9 mouse cellular contexts compared by ENCODE assay signal in genomic region chr1:131260309-131260656, GRCm38 (mm10). TPM values are rescaled to one million over a fixed set of nuclear protein-coding genes. Genes with fewer than 3 reads are reported as not detected.
A peak's percentile ranks its signal among the peaks of the same experiment; 100 is the strongest.
DNase-seq lines count a peak whose midpoint lies in the region; ATAC-seq and TF ChIP-seq lines count a peak whose summit lies in the region.
"Had no signal": no experiment of that assay in that cellular context is flagged by ENCODE, and none has a peak within 500 bp of the region (broad histone marks: within the 10 kb centered on the region; RNA-seq: fewer than 3 reads in every experiment).

No protein-coding gene starts in this region.

- peaks cover 14% of the 10 kb centered on the region for H3K27me3 ChIP-seq in embryonic facial prominence, embryonic 10.5 days (replicated peaks; ENCODE audit: low read depth, poor library complexity, severe bottlenecking)
- no peaks in the 10 kb centered on the region for H3K27me3 ChIP-seq in hindbrain, embryonic 14.5 days (ENCODE audit: control insufficient read depth, insufficient read depth, low read length)
- no peaks in the 10 kb centered on the region for H3K27me3 ChIP-seq in limb, embryonic 14.5 days (ENCODE audit: control insufficient read depth, insufficient read depth, low read length)
- H3K27me3 ChIP-seq in neural tube, embryonic 14.5 days (ENCODE audit: control insufficient read depth, insufficient read depth, low read length): no peaks in the 10 kb centered on the region

- H3K4me1 ChIP-seq in embryonic facial prominence, embryonic 10.5 days: no peaks in the 10 kb centered on the region
- no peaks in the 10 kb centered on the region for H3K4me1 ChIP-seq in hindbrain, embryonic 14.5 days (replicated peaks; ENCODE audit: control insufficient read depth, insufficient read depth, low read length)
- H3K4me1 ChIP-seq in limb, embryonic 14.5 days (ENCODE audit: control insufficient read depth, insufficient read depth, low read length): no peaks in the 10 kb centered on the region
- no peaks in the 10 kb centered on the region for H3K4me1 ChIP-seq in neural tube, embryonic 14.5 days (ENCODE audit: control insufficient read depth, insufficient read depth, low read length)
- H3K4me1 ChIP-seq: embryonic facial prominence, embryonic 15.5 days had no signal

- no peak for ATAC-seq in hindbrain, embryonic 14.5 days (ENCODE audit: low FRiP score)
- ATAC-seq in limb, embryonic 14.5 days (ENCODE audit: low FRiP score, low read depth): peak; percentile 37; the same call in 1 of the 2 replicates
- ATAC-seq in neural tube, embryonic 14.5 days (ENCODE audit: low read depth): peak; percentile 44; the same call in 1 of the 2 replicates

- H3K36me3 ChIP-seq in embryonic facial prominence, embryonic 10.5 days (replicated peaks): no peaks in the 10 kb centered on the region
- no peaks in the 10 kb centered on the region for H3K36me3 ChIP-seq in hindbrain, embryonic 14.5 days (replicated peaks; ENCODE audit: control insufficient read depth, insufficient read depth)
- H3K36me3 ChIP-seq in limb, embryonic 14.5 days (ENCODE audit: control insufficient read depth, insufficient read depth, low read length): no peaks in the 10 kb centered on the region
- no peaks in the 10 kb centered on the region for H3K36me3 ChIP-seq in neural tube, embryonic 14.5 days (ENCODE audit: control insufficient read depth, insufficient read depth, low read length)
- H3K36me3 ChIP-seq: embryonic facial prominence, embryonic 15.5 days had no signal

- H3K9ac ChIP-seq in hindbrain, embryonic 14.5 days: no peak overlapping the region
- no peak overlapping the region for H3K9ac ChIP-seq in limb, embryonic 14.5 days (ENCODE audit: low read depth, low read length, severe bottlenecking)
- no peak overlapping the region for H3K9ac ChIP-seq in neural tube, embryonic 14.5 days (replicated peaks; ENCODE audit: low read depth, low read length)
- H3K9ac ChIP-seq: embryonic facial prominence, embryonic 15.5 days had no signal

- no peaks in the 10 kb centered on the region for H3K9me3 ChIP-seq in embryonic facial prominence, embryonic 10.5 days
- no peaks in the 10 kb centered on the region for H3K9me3 ChIP-seq in hindbrain, embryonic 14.5 days (ENCODE audit: control insufficient read depth, low read length)
- H3K9me3 ChIP-seq in limb, embryonic 14.5 days (ENCODE audit: control insufficient read depth, low read length): no peaks in the 10 kb centered on the region
- no peaks in the 10 kb centered on the region for H3K9me3 ChIP-seq in neural tube, embryonic 14.5 days (ENCODE audit: control insufficient read depth, low read length)
- H3K9me3 ChIP-seq: embryonic facial prominence, embryonic 15.5 days had no signal

- H3K4me2 ChIP-seq in hindbrain, embryonic 14.5 days (replicated peaks): no peak overlapping the region
- no peak overlapping the region for H3K4me2 ChIP-seq in limb, embryonic 14.5 days (replicated peaks; ENCODE audit: low read depth, low read length, severe bottlenecking)
- no peak overlapping the region for H3K4me2 ChIP-seq in neural tube, embryonic 14.5 days (ENCODE audit: low read depth, low read length)
- H3K4me2 ChIP-seq: embryonic facial prominence, embryonic 15.5 days had no signal

- TF ChIP-seq POLR2A in limb, embryonic 14.5 days (IDR thresholded peaks at IDR 0.05; ENCODE audit: borderline replicate concordance, extremely low read depth, insufficient read depth, insufficient read length): no peak

- peak; percentile 68 for DNase-seq in layer of hippocampus, adult 11-12 months (ENCODE audit: low spot score)
- DNase-seq in layer of hippocampus, adult 9-10 months (ENCODE audit: low spot score): no peak
- peak; percentile 73 for DNase-seq in adrenal gland, postnatal 25 days
- DNase-seq in embryonic facial prominence, embryonic 10.5 days (ENCODE audit: low spot score): peak; percentile 83
- peak; percentile 80 for DNase-seq in hindbrain, embryonic 14.5 days (ENCODE audit: low spot score)
- peak; percentile 55 for DNase-seq in limb, embryonic 14.5 days (ENCODE audit: low spot score)
- peak; percentile 31 to 75 for DNase-seq in thymus, postnatal 10 days (ENCODE audit: low spot score in 2 of 2)

- no peak overlapping the region for H3K4me3 ChIP-seq in embryonic facial prominence, embryonic 10.5 days
- H3K4me3 ChIP-seq in hindbrain, embryonic 14.5 days (replicated peaks; ENCODE audit: low read length): no peak overlapping the region
- no peak overlapping the region for H3K4me3 ChIP-seq in limb, embryonic 14.5 days (replicated peaks; ENCODE audit: low read length)
- no peak overlapping the region for H3K4me3 ChIP-seq in neural tube, embryonic 14.5 days (ENCODE audit: low read depth, low read length)
- H3K4me3 ChIP-seq: embryonic facial prominence, embryonic 15.5 days had no signal

- no peak overlapping the region for H3K27ac ChIP-seq in embryonic facial prominence, embryonic 10.5 days (replicated peaks)
- no peak overlapping the region for H3K27ac ChIP-seq in hindbrain, embryonic 14.5 days
- H3K27ac ChIP-seq in limb, embryonic 14.5 days (replicated peaks; ENCODE audit: low read depth, low read length): no peak overlapping the region
- H3K27ac ChIP-seq in neural tube, embryonic 14.5 days (ENCODE audit: low read depth, low read length): no peak overlapping the region
- H3K27ac ChIP-seq: embryonic facial prominence, embryonic 15.5 days had no signal

- WGBS in embryonic facial prominence, embryonic 10.5 days: 30% methylated on average over 10 of the region's 10 CpGs
- 32% methylated on average over 10 of the region's 10 CpGs for WGBS in hindbrain, embryonic 14.5 days
- 24% methylated on average over 10 of the region's 10 CpGs for WGBS in limb, embryonic 14.5 days
- WGBS in neural tube, embryonic 14.5 days: 32% methylated on average over 10 of the region's 10 CpGs

RNA-seq across cellular contexts. Expression of gene Rassf5, which starts 15.2 kb away (rescaled TPM):
- total RNA-seq in adrenal gland, postnatal 25 days (2021): 12.8 and 13.1 TPM in 2 replicates
- polyA plus RNA-seq in embryonic facial prominence, embryonic 10.5 days (2016; fragmentation: Nextera tagmentation; extraction: Ambion mirVana): 1.2 and 1.3 TPM in 2 replicates
- polyA plus RNA-seq in hindbrain, embryonic 14.5 days (2014; fragmentation: Nextera tagmentation; extraction: Ambion mirVana): 4.0 and 5.0 TPM in 2 replicates
- 3.2 and 3.8 TPM in 2 replicates for polyA plus RNA-seq in limb, embryonic 14.5 days (2012; rRNA removed)
- polyA plus RNA-seq in limb, embryonic 14.5 days (2014; fragmentation: Nextera tagmentation; extraction: Ambion mirVana): 3.1 and 3.2 TPM in 2 replicates
- polyA plus RNA-seq in neural tube, embryonic 14.5 days (2014; fragmentation: Nextera tagmentation; extraction: Ambion mirVana): 4.8 and 5.7 TPM in 2 replicates

RNA-seq across cellular contexts. Expression of gene Ikbke, which starts 19.1 kb away (rescaled TPM):
- 13.2 and 18.5 TPM in 2 replicates for total RNA-seq in adrenal gland, postnatal 25 days (2021)
- polyA plus RNA-seq in embryonic facial prominence, embryonic 10.5 days (2016; fragmentation: Nextera tagmentation; extraction: Ambion mirVana): 0.94 and 1.6 TPM in 2 replicates
- 0.81 and 1.4 TPM in 2 replicates for polyA plus RNA-seq in hindbrain, embryonic 14.5 days (2014; fragmentation: Nextera tagmentation; extraction: Ambion mirVana)
- 13.4 and 13.8 TPM in 2 replicates for polyA plus RNA-seq in limb, embryonic 14.5 days (2012; rRNA removed)
- 4.2 and 6.6 TPM in 2 replicates for polyA plus RNA-seq in limb, embryonic 14.5 days (2014; fragmentation: Nextera tagmentation; extraction: Ambion mirVana)
- 0.55 and 0.93 TPM in 2 replicates for polyA plus RNA-seq in neural tube, embryonic 14.5 days (2014; fragmentation: Nextera tagmentation; extraction: Ambion mirVana)
